Mouse (Mus musculus): ENCODE measurements around the gene Ttc6.

Gene Ttc6

GRCm38 (mm10) chr12:57545371-57546241 lies 18.3 kb upstream of the Ttc6 start:
- DNase-seq (ENCODE audit: low spot score), result no peak

- DNase-seq (ENCODE audit: low spot score), result no peak
Measured at GRCm38 (mm10) chr12:57546415-57547201, 17.3 kb upstream of the Ttc6 start, which contains the start of gene Foxa1. Foxa1 (minus strand) TSS chr12:57546916.

- DNase-seq (ENCODE audit: low spot score), result no peak
Measured at GRCm38 (mm10) chr12:57547890-57548289, 16.0 kb upstream of the Ttc6 start.

GRCm38 (mm10) chr12:57548352-57548980 lies 15.4 kb upstream of the Ttc6 start:
- no peak for DNase-seq (ENCODE audit: low spot score)

GRCm38 (mm10) chr12:57548981-57549666 lies 14.8 kb upstream of the Ttc6 start:
- DNase-seq (ENCODE audit: low spot score), result no peak

GRCm38 (mm10) chr12:57549667-57550160 lies 14.2 kb upstream of the Ttc6 start:
- DNase-seq (ENCODE audit: low spot score), result no peak

- DNase-seq (ENCODE audit: low spot score), result no peak
Measured at GRCm38 (mm10) chr12:57550181-57550808, 13.6 kb upstream of the Ttc6 start.

GRCm38 (mm10) chr12:57550881-57551280 lies 13.0 kb upstream of the Ttc6 start:
- DNase-seq (ENCODE audit: low spot score), result no peak

GRCm38 (mm10) chr12:57552286-57552685 lies 11.6 kb upstream of the Ttc6 start:
- no peak for DNase-seq (ENCODE audit: low spot score)

GRCm38 (mm10) chr12:57554091-57554490 lies 9.8 kb upstream of the Ttc6 start:
- DNase-seq (ENCODE audit: low spot score), result no peak

- no peak for DNase-seq (ENCODE audit: low spot score)
Measured at GRCm38 (mm10) chr12:57571773-57572172, 7.9 kb downstream of the Ttc6 start.

- DNase-seq (ENCODE audit: low spot score), result no peak
Measured at GRCm38 (mm10) chr12:57572415-57572814, 8.5 kb downstream of the Ttc6 start.

- DNase-seq (ENCODE audit: low spot score), result no peak
Measured at GRCm38 (mm10) chr12:57575931-57576628, 12.2 kb downstream of the Ttc6 start.

GRCm38 (mm10) chr12:57607624-57608023 lies 43.7 kb downstream of the Ttc6 start:
- DNase-seq (ENCODE audit: low spot score), result no peak

GRCm38 (mm10) chr12:57615137-57615536 lies 51.2 kb downstream of the Ttc6 start:
- no peak for DNase-seq (ENCODE audit: low spot score)

GRCm38 (mm10) chr12:57622030-57622429 lies 58.1 kb downstream of the Ttc6 start:
- no peak for DNase-seq (ENCODE audit: low spot score)

- no peak for DNase-seq (ENCODE audit: low spot score)
Measured at GRCm38 (mm10) chr12:57623264-57623663, 59.4 kb downstream of the Ttc6 start.

GRCm38 (mm10) chr12:57624011-57624608 lies 60.2 kb downstream of the Ttc6 start:
- DNase-seq (ENCODE audit: low spot score), result no peak

- DNase-seq (ENCODE audit: low spot score), result no peak
Measured at GRCm38 (mm10) chr12:57650011-57650410, 86.1 kb downstream of the Ttc6 start.

GRCm38 (mm10) chr12:57650677-57651076 lies 86.8 kb downstream of the Ttc6 start:
- DNase-seq (ENCODE audit: low spot score), result no peak
